Mouse (Mus musculus): Measurements from ENCODE around the gene Bpifb4.

The Bpifb4 gene

GRCm38 (mm10) chr2:154005094-154005493, 67.1 kb downstream of the Bpifb4 start:
- DNase-seq (ENCODE audit: low spot score in 2 of 2): no peak

GRCm38 (mm10) chr2:154005734-154006133, 67.7 kb downstream of the Bpifb4 start:
- no peak for DNase-seq (ENCODE audit: low spot score in 2 of 2)

GRCm38 (mm10) chr2:154006331-154006730, 68.3 kb downstream of the Bpifb4 start:
- no peak for DNase-seq (ENCODE audit: low spot score in 2 of 2)

GRCm38 (mm10) chr2:154007381-154007780, 69.4 kb downstream of the Bpifb4 start:
- no peak for DNase-seq (ENCODE audit: low spot score in 2 of 2)

- no peak for DNase-seq (ENCODE audit: low spot score in 2 of 2)
Observed at GRCm38 (mm10) chr2:154007965-154008364, 70.0 kb downstream of the Bpifb4 start, which contains the start of gene Bpifa2. Bpifa2 (plus strand) TSS chr2:154008265.

Measured in spleen, postnatal 14 days (tissue).